Mouse (Mus musculus): ENCODE data around the gene Ptpro.

DNA sequence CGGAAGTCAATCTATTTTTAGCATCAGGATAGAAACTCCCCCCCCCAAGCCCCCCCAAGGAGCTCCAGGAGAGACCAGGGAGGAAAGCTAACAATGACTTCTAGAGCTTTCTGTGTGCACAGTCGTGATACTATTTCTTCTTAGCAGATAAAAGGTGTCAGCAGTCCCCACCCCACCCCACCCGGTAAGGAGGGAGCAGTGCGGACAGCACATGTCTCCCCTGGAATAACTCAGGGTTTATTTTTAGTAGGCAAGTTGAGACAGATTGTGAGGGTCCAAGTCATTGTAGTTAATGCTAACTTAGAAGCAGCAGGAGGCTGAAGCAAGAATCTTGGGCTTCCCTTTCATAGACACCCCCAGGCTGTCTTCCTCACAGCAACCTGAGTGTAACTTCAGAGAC, 63.1 kb downstream of the Ptpro start:
- TF ChIP-seq CTCF (IDR thresholded peaks at IDR 0.05; ENCODE audit: low read depth) (no peak), EP300 (IDR thresholded peaks at IDR 0.05; ENCODE audit: low read depth) (no peak)

Measured in liver, embryonic 14.5 days (tissue).